Mouse (Mus musculus): ENCODE data around the gene Sidt1.

Sidt1 gene

GRCm38 (mm10) chr16:44289004-44289648 lies 43.9 kb downstream of the Sidt1 start:
- no peaks in the 10 kb centered on the region for H3K36me3 ChIP-seq (ENCODE audit: insufficient read depth, low read length)
- TF ChIP-seq NANOG (IDR thresholded peaks at IDR 0.05; ENCODE audit: borderline replicate concordance, low read length), result no peak
- TF ChIP-seq POU5F1 (IDR thresholded peaks at IDR 0.05; ENCODE audit: borderline replicate concordance, low read length), result no peak
- TF ChIP-seq CTCF (conservative IDR thresholded peaks at IDR 0.05; ENCODE audit: low read length), result no peak
- H3K9me3 ChIP-seq (ENCODE audit: low read length), result peaks cover 5% of the 10 kb centered on the region
- H3K27me3 ChIP-seq (ENCODE audit: insufficient read depth, low read length), result no peaks in the 10 kb centered on the region
- H3K4me1 ChIP-seq (replicated peaks; ENCODE audit: low read depth, low read length), result peaks cover 17% of the 10 kb centered on the region
- H3K4me3 ChIP-seq (replicated peaks; ENCODE audit: low read length), result no peak overlapping the region

- no peaks in the 10 kb centered on the region for H3K9me3 ChIP-seq (ENCODE audit: low read length)
- peaks cover 34% of the 10 kb centered on the region for H3K4me1 ChIP-seq (replicated peaks; ENCODE audit: low read depth, low read length)
- H3K36me3 ChIP-seq (ENCODE audit: insufficient read depth, low read length), result no peaks in the 10 kb centered on the region
- H3K4me3 ChIP-seq (replicated peaks; ENCODE audit: low read length), result no peak overlapping the region
- TF ChIP-seq POU5F1 (IDR thresholded peaks at IDR 0.05; ENCODE audit: borderline replicate concordance, low read length) (no peak), NANOG (IDR thresholded peaks at IDR 0.05; ENCODE audit: borderline replicate concordance, low read length) (no peak), CTCF (conservative IDR thresholded peaks at IDR 0.05; ENCODE audit: low read length) (no peak)
- H3K27me3 ChIP-seq (ENCODE audit: insufficient read depth, low read length), result no peaks in the 10 kb centered on the region
These were observed 45.5 kb downstream of the Sidt1 start for GRCm38 (mm10) chr16:44287356-44287950.

GRCm38 (mm10) chr16:44282614-44283325 lies 50.2 kb downstream of the Sidt1 start:
- H3K4me1 ChIP-seq (replicated peaks; ENCODE audit: low read depth, low read length), result peaks cover 65% of the 10 kb centered on the region
- H3K36me3 ChIP-seq (ENCODE audit: insufficient read depth, low read length), result no peaks in the 10 kb centered on the region
- no peaks in the 10 kb centered on the region for H3K27me3 ChIP-seq (ENCODE audit: insufficient read depth, low read length)
- TF ChIP-seq CTCF (conservative IDR thresholded peaks at IDR 0.05; ENCODE audit: low read length), result no peak
- no peak for TF ChIP-seq NANOG (IDR thresholded peaks at IDR 0.05; ENCODE audit: borderline replicate concordance, low read length)
- no peak for TF ChIP-seq POU5F1 (IDR thresholded peaks at IDR 0.05; ENCODE audit: borderline replicate concordance, low read length)
- no peaks in the 10 kb centered on the region for H3K9me3 ChIP-seq (ENCODE audit: low read length)
- H3K4me3 ChIP-seq (replicated peaks; ENCODE audit: low read length), result no peak overlapping the region

- Histone ChIP-seq H3K9me3 (ENCODE audit: low read length) (no peaks in the 10 kb centered on the region), H3K36me3 (ENCODE audit: insufficient read depth, low read length) (no peaks in the 10 kb centered on the region), H3K4me1 (replicated peaks; ENCODE audit: low read depth, low read length) (peaks cover 57% of the 10 kb centered on the region), H3K27me3 (ENCODE audit: insufficient read depth, low read length) (no peaks in the 10 kb centered on the region), H3K4me3 (replicated peaks; ENCODE audit: low read length) (no peak overlapping the region)
- TF ChIP-seq CTCF (conservative IDR thresholded peaks at IDR 0.05; ENCODE audit: low read length) (no peak), POU5F1 (IDR thresholded peaks at IDR 0.05; ENCODE audit: borderline replicate concordance, low read length) (no peak), NANOG (IDR thresholded peaks at IDR 0.05; ENCODE audit: borderline replicate concordance, low read length) (no peak)
These were observed 51.0 kb downstream of the Sidt1 start for GRCm38 (mm10) chr16:44282036-44282435.

- no peaks in the 10 kb centered on the region for H3K27me3 ChIP-seq (ENCODE audit: insufficient read depth, low read length)
- TF ChIP-seq NANOG (IDR thresholded peaks at IDR 0.05; ENCODE audit: borderline replicate concordance, low read length), result peak; percentile 64; the same call in 1 of the 2 replicates
- no peak for TF ChIP-seq CTCF (conservative IDR thresholded peaks at IDR 0.05; ENCODE audit: low read length)
- peak; percentile 83 for TF ChIP-seq POU5F1 (IDR thresholded peaks at IDR 0.05; ENCODE audit: borderline replicate concordance, low read length)
- H3K36me3 ChIP-seq (ENCODE audit: insufficient read depth, low read length), result no peaks in the 10 kb centered on the region
- H3K4me3 ChIP-seq (replicated peaks; ENCODE audit: low read length), result 0 out of 2 replicates have a peak overlapping the region, but pooled peaks have one; percentile 13
- H3K4me1 ChIP-seq (replicated peaks; ENCODE audit: low read depth, low read length), result peaks cover 55% of the 10 kb centered on the region
- H3K9me3 ChIP-seq (ENCODE audit: low read length), result no peaks in the 10 kb centered on the region
These were observed 52.2 kb downstream of the Sidt1 start for GRCm38 (mm10) chr16:44280806-44281205.

GRCm38 (mm10) chr16:44277212-44277611 lies 55.8 kb downstream of the Sidt1 start:
- H3K27me3 ChIP-seq (ENCODE audit: insufficient read depth, low read length), result no peaks in the 10 kb centered on the region
- no peaks in the 10 kb centered on the region for H3K36me3 ChIP-seq (ENCODE audit: insufficient read depth, low read length)
- H3K4me1 ChIP-seq (replicated peaks; ENCODE audit: low read depth, low read length), result peaks cover 34% of the 10 kb centered on the region
- no peak overlapping the region for H3K4me3 ChIP-seq (replicated peaks; ENCODE audit: low read length)
- TF ChIP-seq POU5F1 (IDR thresholded peaks at IDR 0.05; ENCODE audit: borderline replicate concordance, low read length) (no peak), CTCF (conservative IDR thresholded peaks at IDR 0.05; ENCODE audit: low read length) (no peak), NANOG (IDR thresholded peaks at IDR 0.05; ENCODE audit: borderline replicate concordance, low read length) (no peak)
- no peaks in the 10 kb centered on the region for H3K9me3 ChIP-seq (ENCODE audit: low read length)

- H3K9me3 ChIP-seq (ENCODE audit: low read length), result no peaks in the 10 kb centered on the region
- H3K4me3 ChIP-seq (replicated peaks; ENCODE audit: low read length), result no peak overlapping the region
- H3K36me3 ChIP-seq (ENCODE audit: insufficient read depth, low read length), result no peaks in the 10 kb centered on the region
- no peak for TF ChIP-seq CTCF (conservative IDR thresholded peaks at IDR 0.05; ENCODE audit: low read length)
- TF ChIP-seq POU5F1 (IDR thresholded peaks at IDR 0.05; ENCODE audit: borderline replicate concordance, low read length), result no peak
- H3K27me3 ChIP-seq (ENCODE audit: insufficient read depth, low read length), result no peaks in the 10 kb centered on the region
- H3K4me1 ChIP-seq (replicated peaks; ENCODE audit: low read depth, low read length), result 0 out of 2 replicates have a peak, but pooled peaks cover 3% of the 10 kb centered on the region
These were observed 61.5 kb downstream of the Sidt1 start for GRCm38 (mm10) chr16:44271371-44272038.

GRCm38 (mm10) chr16:44270606-44271005 lies 62.4 kb downstream of the Sidt1 start:
- Histone ChIP-seq H3K27me3 (ENCODE audit: insufficient read depth, low read length) (no peaks in the 10 kb centered on the region), H3K36me3 (ENCODE audit: insufficient read depth, low read length) (no peaks in the 10 kb centered on the region), H3K4me3 (replicated peaks; ENCODE audit: low read length) (no peak overlapping the region), H3K9me3 (ENCODE audit: low read length) (no peaks in the 10 kb centered on the region), H3K4me1 (replicated peaks; ENCODE audit: low read depth, low read length) (peaks cover 6% of the 10 kb centered on the region)
- TF ChIP-seq CTCF (conservative IDR thresholded peaks at IDR 0.05; ENCODE audit: low read length) (no peak), NANOG (IDR thresholded peaks at IDR 0.05; ENCODE audit: borderline replicate concordance, low read length) (no peak), POU5F1 (IDR thresholded peaks at IDR 0.05; ENCODE audit: borderline replicate concordance, low read length) (no peak)

All from E14TG2a.4 (cell line).